Mouse (Mus musculus): Measurements from ENCODE around the gene Tfpi2. TPM values are rescaled to one million over a fixed set of nuclear protein-coding genes. Genes with fewer than 3 reads are reported as not detected.

Gene Tfpi2
- 3.0 TPM for polyA plus RNA-seq (2015; fragmentation: Illumina TruSeq; extraction: RNeasy Lipid Tissue Mini Kit (QIAGEN cat#74804); ENCODE audit: insufficient read depth, low read depth, low replicate concordance)

GRCm38 (mm10) chr6:3988750-3989149 lies at the start of gene Tfpi2:
Gene Tfpi2 (minus strand): TSS chr6:3988919.

GRCm38 (mm10) chr6:4003890-4004306 lies 15.2 kb upstream of the Tfpi2 start, which contains the start of gene Gng11:
Gene Gng11 (plus strand): TSS chr6:4003904.

GRCm38 (mm10) chr6:3993492-3993891 lies 4.8 kb upstream of the Tfpi2 start, which contains the start of gene Gngt1:
Gene Gngt1 (plus strand): TSS chr6:3993792.

Other genes starting within 250 kb of the Tfpi2 start
- not detected for gene Calcr, start 224.2 kb downstream of the Tfpi2 start, polyA plus RNA-seq (2015; fragmentation: Illumina TruSeq; extraction: RNeasy Lipid Tissue Mini Kit (QIAGEN cat#74804); ENCODE audit: insufficient read depth, low read depth, low replicate concordance)
- not detected for gene Gngt1, start 4.9 kb upstream of the Tfpi2 start, polyA plus RNA-seq (2015; fragmentation: Illumina TruSeq; extraction: RNeasy Lipid Tissue Mini Kit (QIAGEN cat#74804); ENCODE audit: insufficient read depth, low read depth, low replicate concordance)
- 23.9 TPM for gene Gng11, start 15.0 kb upstream of the Tfpi2 start, polyA plus RNA-seq (2015; fragmentation: Illumina TruSeq; extraction: RNeasy Lipid Tissue Mini Kit (QIAGEN cat#74804); ENCODE audit: insufficient read depth, low read depth, low replicate concordance)
- gene Bet1, start 98.1 kb upstream of the Tfpi2 start, polyA plus RNA-seq (2015; fragmentation: Illumina TruSeq; extraction: RNeasy Lipid Tissue Mini Kit (QIAGEN cat#74804); ENCODE audit: insufficient read depth, low read depth, low replicate concordance): 18.9 TPM